Mouse (Mus musculus): ENCODE results near the gene Togaram1. TPM values are rescaled to one million over a fixed set of nuclear protein-coding genes. Genes with fewer than 3 reads are reported as not detected.

Gene Togaram1
- 10 to 100 TPM; 34.1 to 36.1 TPM for total RNA-seq (2021)
- long read RNA-seq, full-length matches to known transcripts = 2 of 2 reads
- long read RNA-seq, partial matches to known transcripts = 0 of 2 reads
- long read RNA-seq, other reads (novel, unspliced or antisense) = 0 of 2 reads

GRCm38 (mm10) chr12:64965124-64966026 is at the start of gene Togaram1, which contains the start of gene Klhl28:
Togaram1 (plus strand) TSS chr12:64965804.
Klhl28 (minus strand) TSS chr12:64965534.
- peak; percentile 99 for DNase-seq (ENCODE audit: low spot score in 2 of 2)

DNA sequence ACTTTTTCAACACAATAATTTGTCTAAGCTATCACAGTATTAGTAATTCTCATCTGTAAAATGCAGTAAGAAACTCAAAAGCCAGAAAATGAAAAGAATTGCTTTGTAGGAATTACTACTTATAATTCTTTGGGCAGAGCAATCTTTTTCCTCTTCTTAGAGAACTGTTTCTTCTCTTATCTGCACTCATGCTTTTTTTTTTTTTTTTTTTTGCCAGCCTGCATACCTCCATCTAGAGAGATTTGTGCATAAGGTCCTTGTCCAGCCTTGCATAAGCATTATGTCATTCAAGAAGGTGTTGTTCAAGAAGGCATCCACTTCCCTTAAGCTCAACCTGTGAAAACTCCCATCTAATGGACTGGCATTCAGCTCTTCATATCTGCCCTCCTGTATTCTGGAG is 48.9 kb upstream of the Togaram1 start:
- no peak for DNase-seq (ENCODE audit: low spot score in 2 of 2)

DNA sequence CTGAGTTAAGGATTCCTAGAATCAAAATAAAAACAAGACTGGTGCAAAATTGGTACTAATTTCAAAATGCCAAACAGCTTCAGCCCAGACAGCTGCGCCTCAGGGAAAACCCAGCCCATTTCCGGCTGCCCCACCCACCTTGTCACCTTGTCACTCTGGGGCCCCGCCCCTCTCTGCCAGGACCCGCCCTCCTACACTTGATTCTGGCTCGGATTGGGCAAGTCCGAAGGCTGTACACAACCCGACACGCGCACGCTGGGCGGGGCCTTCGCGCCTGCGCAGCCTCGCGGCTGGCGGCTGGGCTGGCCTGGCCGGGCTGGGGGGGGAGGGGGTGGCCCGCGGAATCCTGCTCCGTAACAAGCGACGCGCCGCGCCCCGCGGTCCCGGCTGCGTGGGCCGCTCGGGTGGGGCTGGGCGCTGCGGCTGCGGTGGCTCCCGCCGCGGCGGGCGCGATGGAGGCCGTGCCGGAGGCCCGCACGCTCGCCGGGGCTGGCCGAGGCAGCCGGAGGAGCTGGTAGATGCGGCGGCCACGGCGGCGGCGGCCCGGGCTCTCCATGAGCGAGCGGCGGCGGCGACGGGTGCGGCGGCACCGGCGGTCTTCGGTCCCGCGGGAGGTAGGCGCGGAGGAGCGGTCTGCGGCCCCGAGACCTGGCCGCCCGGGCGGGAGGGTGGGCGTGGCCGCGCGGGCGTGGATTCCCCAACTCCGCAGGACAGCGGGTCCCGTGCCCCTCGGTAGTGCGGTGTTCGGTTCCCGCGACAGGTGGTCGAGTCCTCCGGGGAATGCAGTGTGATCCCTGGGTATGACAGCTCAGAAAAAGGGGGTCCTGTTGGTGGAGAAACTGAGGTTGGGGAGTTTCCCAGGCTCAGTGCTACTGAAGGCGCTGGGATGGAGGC is 47.8 kb upstream of the Togaram1 start, which contains the start of gene Gm527:
Gm527 (plus strand) TSS at position 329 of the 894 bp plus-strand sequence.
- DNase-seq (ENCODE audit: low spot score in 2 of 2) = peak; percentile 89 to 94

DNA sequence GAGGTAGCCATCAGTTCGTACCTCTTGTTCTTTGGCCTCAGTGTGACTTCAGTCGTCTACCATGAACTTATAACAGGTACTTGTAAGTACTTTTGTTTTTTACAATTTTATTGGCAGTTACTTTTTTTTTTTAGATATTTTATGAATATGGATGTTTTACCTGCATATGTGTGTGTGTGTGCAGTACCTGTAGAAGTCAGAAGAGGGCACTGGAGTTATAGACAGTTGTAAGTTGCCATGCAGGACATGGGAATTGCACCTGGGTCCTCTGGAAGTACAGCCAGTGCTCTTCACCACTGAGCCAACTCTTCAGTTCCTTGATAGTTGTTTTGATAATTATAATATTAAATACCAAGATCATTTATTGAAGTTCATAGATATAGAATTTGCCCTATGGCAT is 28.1 kb upstream of the Togaram1 start:
- no peak for DNase-seq (ENCODE audit: low spot score in 2 of 2)

DNA sequence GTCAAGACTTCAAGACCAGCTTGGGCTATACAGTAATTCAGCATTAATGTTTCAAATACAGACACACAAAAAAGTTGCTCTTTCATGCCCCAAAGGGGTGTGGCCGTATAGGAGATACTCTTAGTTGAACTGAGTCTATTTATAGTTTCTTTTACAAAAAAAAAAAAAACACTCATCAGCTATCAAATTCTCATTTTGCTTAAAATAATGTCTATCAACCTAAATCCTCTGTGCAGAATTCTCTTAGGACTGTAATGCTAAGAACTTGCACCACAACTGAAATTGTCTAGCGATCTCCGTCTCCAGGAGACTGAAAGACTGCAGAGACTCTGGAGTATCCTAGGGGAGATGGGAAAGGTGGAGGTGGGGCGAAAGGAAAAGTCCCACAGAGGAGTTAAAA is 1.0 kb upstream of the Togaram1 start:
- DNase-seq (ENCODE audit: low spot score in 2 of 2) = no peak

- DNase-seq (ENCODE audit: low spot score in 2 of 2) = peak; percentile 58 to 65
These were observed 562 bp downstream of the Togaram1 start for GRCm38 (mm10) chr12:64966101-64966631.

GRCm38 (mm10) chr12:64966652-64967435 is 1.2 kb downstream of the Togaram1 start:
- DNase-seq (ENCODE audit: low spot score in 2 of 2) = peak in 1 of 2 experiments; percentile 4

- peak in 1 of 2 experiments; percentile 9 for DNase-seq (ENCODE audit: low spot score in 2 of 2)
These were observed 1.9 kb downstream of the Togaram1 start for GRCm38 (mm10) chr12:64967470-64967869.

- DNase-seq (ENCODE audit: low spot score in 2 of 2) = no peak
These were observed 2.5 kb downstream of the Togaram1 start for GRCm38 (mm10) chr12:64968067-64968466.

GRCm38 (mm10) chr12:64971399-64971798 is 5.8 kb downstream of the Togaram1 start:
- no peak for DNase-seq (ENCODE audit: low spot score in 2 of 2)

DNA sequence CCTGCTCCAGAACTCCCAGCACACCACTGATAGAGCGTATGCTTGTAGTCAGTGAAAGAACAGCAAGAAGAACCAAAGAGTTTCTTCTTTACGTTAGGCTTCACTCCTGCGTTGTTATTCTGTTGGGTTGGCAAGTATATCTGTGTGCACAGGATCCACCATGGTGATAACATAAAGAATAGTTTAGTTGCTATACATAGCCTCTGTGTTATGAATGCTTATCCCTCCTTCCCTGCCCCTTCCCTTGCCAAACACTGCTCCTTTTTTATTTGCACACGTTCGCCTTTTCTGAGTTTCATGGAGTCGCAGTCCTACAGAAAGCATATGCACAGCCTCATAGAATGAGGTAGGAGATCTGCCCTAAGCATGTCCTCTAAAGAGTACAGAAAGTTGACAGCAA is 6.5 kb downstream of the Togaram1 start:
- DNase-seq (ENCODE audit: low spot score in 2 of 2) = no peak

GRCm38 (mm10) chr12:64975558-64975957 is 10.0 kb downstream of the Togaram1 start:
- no peak for DNase-seq (ENCODE audit: low spot score in 2 of 2)

DNA sequence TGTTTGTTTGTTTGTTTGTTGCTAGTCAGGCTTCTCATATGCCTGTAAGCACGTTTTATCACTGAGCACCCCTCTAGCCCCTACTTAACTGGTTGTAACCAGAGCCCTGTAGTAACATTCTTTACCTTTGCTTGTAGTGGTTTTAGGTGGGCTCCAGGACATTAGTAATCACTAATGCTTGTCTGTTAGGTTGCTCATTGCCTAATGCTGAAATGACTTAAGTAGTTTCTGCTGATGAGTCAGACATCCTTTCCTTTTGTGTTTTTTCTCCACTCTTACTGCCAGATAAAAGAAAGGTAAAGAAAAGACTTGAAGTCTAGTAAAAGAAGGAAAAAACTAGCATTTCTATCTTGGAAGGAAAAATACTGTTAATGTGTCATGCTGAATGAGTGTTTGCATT is 10.6 kb downstream of the Togaram1 start:
- DNase-seq (ENCODE audit: low spot score in 2 of 2) = no peak

DNA sequence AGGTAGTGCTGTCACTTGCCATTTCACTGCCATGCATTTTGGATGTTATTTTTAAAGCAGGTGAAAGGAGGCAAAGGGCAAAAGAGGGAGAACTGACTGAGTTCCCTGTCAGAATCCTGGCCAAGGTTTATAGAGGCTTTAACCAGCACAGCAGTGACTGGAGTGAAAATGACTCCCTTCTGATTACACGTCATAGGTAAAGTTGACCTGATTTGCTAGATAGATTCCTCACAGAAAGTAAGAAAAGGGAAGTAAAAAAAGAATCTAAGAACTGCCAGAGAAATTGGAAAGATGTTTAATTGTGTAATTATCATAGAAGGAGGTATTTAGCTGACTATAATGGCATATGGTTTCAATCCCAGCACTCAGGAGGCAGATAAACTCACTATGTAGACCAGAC is 11.9 kb downstream of the Togaram1 start:
- DNase-seq (ENCODE audit: low spot score in 2 of 2) = no peak

- DNase-seq (ENCODE audit: low spot score in 2 of 2) = no peak
These were observed 42.1 kb downstream of the Togaram1 start for GRCm38 (mm10) chr12:65007725-65008124.

- DNase-seq (ENCODE audit: low spot score in 2 of 2) = no peak
These were observed 57.2 kb downstream of the Togaram1 start for GRCm38 (mm10) chr12:65022842-65023241.

DNA sequence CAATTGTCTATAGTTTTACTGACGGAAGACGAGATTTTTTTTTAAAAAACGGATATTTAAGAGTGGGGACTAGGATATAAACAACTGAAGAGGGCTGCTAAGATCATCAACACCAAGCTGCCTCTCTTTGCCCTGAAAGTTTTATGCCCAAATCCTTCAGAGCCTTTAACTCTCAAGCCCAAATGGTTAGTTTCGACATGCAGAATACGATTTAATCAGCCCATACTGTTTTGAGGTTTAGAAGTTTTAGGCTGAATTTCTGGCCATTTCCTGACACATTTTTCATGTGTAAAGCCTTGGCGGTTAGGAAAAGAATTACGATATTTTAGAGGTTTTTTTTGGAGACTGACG is 70.2 kb downstream of the Togaram1 start:
- DNase-seq (ENCODE audit: low spot score in 2 of 2) = no peak

- peak; percentile 89 to 95 for DNase-seq (ENCODE audit: low spot score in 2 of 2)
These were observed 70.7 kb downstream of the Togaram1 start, which contains the start of gene Prpf39 for GRCm38 (mm10) chr12:65036190-65036870. Prpf39 (plus strand) TSS chr12:65036333.

DNA sequence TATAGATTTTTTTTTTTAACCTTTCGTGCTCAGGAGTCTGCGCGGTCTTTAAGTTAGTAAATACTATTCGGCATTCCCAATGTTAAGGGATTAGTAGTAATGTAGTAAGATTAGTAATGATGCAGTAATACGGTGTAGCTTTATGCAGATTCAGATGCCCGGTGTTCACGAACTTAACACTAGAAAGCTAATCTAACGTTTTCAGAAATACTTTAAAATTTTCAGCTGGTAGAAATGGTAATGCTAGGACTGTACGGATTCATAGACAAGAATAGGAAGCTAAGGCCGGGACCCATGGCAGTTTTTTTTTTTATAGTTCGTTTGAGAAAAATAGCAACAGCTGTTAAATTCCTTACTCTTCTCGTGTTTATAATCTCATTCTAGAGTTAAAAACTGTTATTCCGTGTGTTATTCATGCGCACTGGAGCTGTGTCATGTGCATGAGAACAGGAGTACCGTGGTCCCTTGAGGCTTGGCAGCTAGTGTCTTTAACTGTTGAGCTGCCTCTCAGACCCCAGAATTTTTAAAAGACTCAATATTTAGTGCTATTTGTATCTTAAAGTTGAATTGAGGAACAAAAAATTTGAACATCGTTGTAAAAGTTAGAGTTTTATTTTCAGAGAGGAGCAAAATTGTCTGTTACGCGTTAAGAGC is 71.4 kb downstream of the Togaram1 start:
- DNase-seq (ENCODE audit: low spot score in 2 of 2) = no peak

Data from layer of hippocampus, postnatal 10 days (tissue).